Mouse (Mus musculus): ENCODE data around the gene Gpr68. TPM values are rescaled to one million over a fixed set of nuclear protein-coding genes. Genes with fewer than 3 reads are reported as not detected.
A peak's percentile ranks its signal among the peaks of the same experiment; 100 is the strongest.

Gene Gpr68
- 0.30 and 0.36 TPM in 2 replicates for polyA plus RNA-seq (2016; fragmentation: Nextera tagmentation; extraction: Ambion mirVana)

GRCm38 (mm10) chr12:100907598-100908297, at the start of gene Gpr68:
TSS of gene Gpr68 (minus strand) at chr12:100908198.
- H3K4me1 ChIP-seq = peaks cover 15% of the 10 kb centered on the region
- 5% methylated on average over 39 of the region's 39 CpGs for whole genome bisulfite sequencing
- peak; percentile 36 for DNase-seq (ENCODE audit: extremely low spot score, low spot score)
- H3K4me3 ChIP-seq = peak within 1 kb of the TSS; percentile 60
- H3K36me3 ChIP-seq (replicated peaks) = peaks cover 27% of the 10 kb centered on the region
- H3K27ac ChIP-seq = peak within 1 kb of the TSS; percentile 76
- peaks cover 35% of the 10 kb centered on the region for H3K27me3 ChIP-seq (ENCODE audit: poor library complexity, severe bottlenecking)
- H3K9me3 ChIP-seq = no peaks in the 10 kb centered on the region

GRCm38 (mm10) chr12:100957257-100957656, 49.3 kb upstream of the Gpr68 start:
- Histone ChIP-seq H3K9me3 (no peaks in the 10 kb centered on the region), H3K36me3 (replicated peaks) (peaks cover 86% of the 10 kb centered on the region), H3K27me3 (ENCODE audit: poor library complexity, severe bottlenecking) (no peaks in the 10 kb centered on the region), H3K4me1 (peaks cover 45% of the 10 kb centered on the region), H3K27ac (peak overlapping the region; percentile 76), H3K4me3 (no peak overlapping the region)
- WGBS = 66% methylated on average over 3 of the region's 3 CpGs
- DNase-seq (ENCODE audit: extremely low spot score, low spot score) = no peak

GRCm38 (mm10) chr12:100956825-100957224, 48.8 kb upstream of the Gpr68 start:
- 65% methylated on average over 4 of the region's 4 CpGs for WGBS
- Histone ChIP-seq H3K4me3 (no peak overlapping the region), H3K4me1 (peaks cover 47% of the 10 kb centered on the region), H3K9me3 (no peaks in the 10 kb centered on the region), H3K27ac (peak overlapping the region; percentile 76), H3K27me3 (ENCODE audit: poor library complexity, severe bottlenecking) (no peaks in the 10 kb centered on the region), H3K36me3 (replicated peaks) (peaks cover 86% of the 10 kb centered on the region)
- no peak for DNase-seq (ENCODE audit: extremely low spot score, low spot score)

- H3K4me3 ChIP-seq = no peak overlapping the region
- H3K9me3 ChIP-seq = no peaks in the 10 kb centered on the region
- peaks cover 87% of the 10 kb centered on the region for H3K36me3 ChIP-seq (replicated peaks)
- DNase-seq (ENCODE audit: extremely low spot score, low spot score) = no peak
- 0 out of 2 replicates have a peak overlapping the region, but pooled peaks have one; percentile 76 for H3K27ac ChIP-seq
- WGBS = 85% methylated on average over 2 of the region's 2 CpGs
- H3K27me3 ChIP-seq (ENCODE audit: poor library complexity, severe bottlenecking) = no peaks in the 10 kb centered on the region
- H3K4me1 ChIP-seq = peaks cover 47% of the 10 kb centered on the region
These were observed 48.0 kb upstream of the Gpr68 start for GRCm38 (mm10) chr12:100956028-100956427.

GRCm38 (mm10) chr12:100953926-100954325, 45.9 kb upstream of the Gpr68 start:
- Histone ChIP-seq H3K9me3 (no peaks in the 10 kb centered on the region), H3K27me3 (ENCODE audit: poor library complexity, severe bottlenecking) (no peaks in the 10 kb centered on the region), H3K4me3 (no peak overlapping the region), H3K4me1 (peaks cover 45% of the 10 kb centered on the region), H3K27ac (no peak overlapping the region), H3K36me3 (replicated peaks) (peaks cover 88% of the 10 kb centered on the region)
- WGBS = 81% methylated on average over 8 of the region's 8 CpGs
- no peak for DNase-seq (ENCODE audit: extremely low spot score, low spot score)

- peak; percentile 63 for DNase-seq (ENCODE audit: extremely low spot score, low spot score)
- Histone ChIP-seq H3K27me3 (ENCODE audit: poor library complexity, severe bottlenecking) (no peaks in the 10 kb centered on the region), H3K4me3 (no peak overlapping the region), H3K4me1 (peaks cover 29% of the 10 kb centered on the region), H3K9me3 (no peaks in the 10 kb centered on the region), H3K36me3 (replicated peaks) (peaks cover 99% of the 10 kb centered on the region), H3K27ac (0 out of 2 replicates have a peak overlapping the region, but pooled peaks have one; percentile 63)
- 48% methylated on average over 9 of the region's 9 CpGs for WGBS
These were observed 44.4 kb upstream of the Gpr68 start for GRCm38 (mm10) chr12:100952193-100952931.

GRCm38 (mm10) chr12:100949146-100949545, 41.1 kb upstream of the Gpr68 start:
- no peaks in the 10 kb centered on the region for H3K27me3 ChIP-seq (ENCODE audit: poor library complexity, severe bottlenecking)
- H3K36me3 ChIP-seq (replicated peaks) = peaks cover 99% of the 10 kb centered on the region
- no peak overlapping the region for H3K4me3 ChIP-seq
- WGBS = 83% methylated on average over 5 of the region's 5 CpGs
- no peak overlapping the region for H3K27ac ChIP-seq
- H3K9me3 ChIP-seq = no peaks in the 10 kb centered on the region
- peaks cover 12% of the 10 kb centered on the region for H3K4me1 ChIP-seq
- no peak for DNase-seq (ENCODE audit: extremely low spot score, low spot score)

GRCm38 (mm10) chr12:100948021-100948420, 40.0 kb upstream of the Gpr68 start:
- peaks cover 99% of the 10 kb centered on the region for H3K36me3 ChIP-seq (replicated peaks)
- no peak overlapping the region for H3K27ac ChIP-seq
- H3K27me3 ChIP-seq (ENCODE audit: poor library complexity, severe bottlenecking) = no peaks in the 10 kb centered on the region
- no peak for DNase-seq (ENCODE audit: extremely low spot score, low spot score)
- 90% methylated on average over 6 of the region's 6 CpGs for WGBS
- H3K9me3 ChIP-seq = no peaks in the 10 kb centered on the region
- H3K4me3 ChIP-seq = no peak overlapping the region
- peaks cover 9% of the 10 kb centered on the region for H3K4me1 ChIP-seq

- WGBS = 94% methylated on average over 12 of the region's 12 CpGs
- no peaks in the 10 kb centered on the region for H3K27me3 ChIP-seq (ENCODE audit: poor library complexity, severe bottlenecking)
- no peaks in the 10 kb centered on the region for H3K4me1 ChIP-seq
- no peak for DNase-seq (ENCODE audit: extremely low spot score, low spot score)
- peaks cover 99% of the 10 kb centered on the region for H3K36me3 ChIP-seq (replicated peaks)
- no peaks in the 10 kb centered on the region for H3K9me3 ChIP-seq
- no peak overlapping the region for H3K27ac ChIP-seq
- H3K4me3 ChIP-seq = no peak overlapping the region
These were observed 38.0 kb upstream of the Gpr68 start for GRCm38 (mm10) chr12:100945948-100946347.

- Histone ChIP-seq H3K27ac (no peak overlapping the region), H3K4me1 (no peaks in the 10 kb centered on the region), H3K27me3 (ENCODE audit: poor library complexity, severe bottlenecking) (no peaks in the 10 kb centered on the region), H3K36me3 (replicated peaks) (peaks cover 99% of the 10 kb centered on the region), H3K9me3 (no peaks in the 10 kb centered on the region), H3K4me3 (no peak overlapping the region)
- WGBS = 96% methylated on average over 12 of the region's 12 CpGs
- DNase-seq (ENCODE audit: extremely low spot score, low spot score) = no peak
These were observed 37.5 kb upstream of the Gpr68 start for GRCm38 (mm10) chr12:100945501-100945900.

- no peaks in the 10 kb centered on the region for H3K9me3 ChIP-seq
- no peak overlapping the region for H3K27ac ChIP-seq
- no peaks in the 10 kb centered on the region for H3K4me1 ChIP-seq
- DNase-seq (ENCODE audit: extremely low spot score, low spot score) = no peak
- H3K4me3 ChIP-seq = no peak overlapping the region
- no peaks in the 10 kb centered on the region for H3K27me3 ChIP-seq (ENCODE audit: poor library complexity, severe bottlenecking)
- peaks cover 99% of the 10 kb centered on the region for H3K36me3 ChIP-seq (replicated peaks)
- WGBS = 91% methylated on average over 21 of the region's 21 CpGs
These were observed 36.9 kb upstream of the Gpr68 start for GRCm38 (mm10) chr12:100944921-100945336.

- no peak overlapping the region for H3K27ac ChIP-seq
- H3K4me1 ChIP-seq = no peaks in the 10 kb centered on the region
- H3K4me3 ChIP-seq = no peak overlapping the region
- H3K36me3 ChIP-seq (replicated peaks) = peaks cover 99% of the 10 kb centered on the region
- H3K27me3 ChIP-seq (ENCODE audit: poor library complexity, severe bottlenecking) = no peaks in the 10 kb centered on the region
- no peak for DNase-seq (ENCODE audit: extremely low spot score, low spot score)
- WGBS = 86% methylated on average over 4 of the region's 4 CpGs
- no peaks in the 10 kb centered on the region for H3K9me3 ChIP-seq
These were observed 35.1 kb upstream of the Gpr68 start for GRCm38 (mm10) chr12:100943146-100943545.

GRCm38 (mm10) chr12:100941361-100941760, 33.4 kb upstream of the Gpr68 start:
- no peak for DNase-seq (ENCODE audit: extremely low spot score, low spot score)
- WGBS = 93% methylated on average over 3 of the region's 3 CpGs
- H3K27ac ChIP-seq = no peak overlapping the region
- H3K27me3 ChIP-seq (ENCODE audit: poor library complexity, severe bottlenecking) = no peaks in the 10 kb centered on the region
- peaks cover 99% of the 10 kb centered on the region for H3K36me3 ChIP-seq (replicated peaks)
- no peaks in the 10 kb centered on the region for H3K9me3 ChIP-seq
- H3K4me1 ChIP-seq = peaks cover 10% of the 10 kb centered on the region
- H3K4me3 ChIP-seq = no peak overlapping the region

All from forebrain, embryonic 10.5 days (tissue).